Mouse (Mus musculus) splenic B cell, adult 2 months (primary cell): ENCODE results near the gene Ccdc124.

Source experiments
- DNase-seq: peaks from one replicate; pipeline ENCODE4 v3.0.0-alpha.2; 2011; ENCODE audit warnings: low read depth, low spot score
- H3K27me3 ChIP-seq: 2 replicates; pipeline ENCODE4 v1.6.1; 2012; ENCODE audit warnings: mild to moderate bottlenecking, low read length, moderate library complexity, mixed read lengths; ENCODE audit not compliant: control insufficient read depth, poor library complexity, insufficient read depth, severe bottlenecking
- H3K36me3 ChIP-seq: 2 replicates; pipeline ENCODE4 v1.6.1; 2012; ENCODE audit warnings: mild to moderate bottlenecking, low read length, moderate library complexity, mixed read lengths; ENCODE audit not compliant: control insufficient read depth, poor library complexity, insufficient read depth, severe bottlenecking

Gene Ccdc124

DNA sequence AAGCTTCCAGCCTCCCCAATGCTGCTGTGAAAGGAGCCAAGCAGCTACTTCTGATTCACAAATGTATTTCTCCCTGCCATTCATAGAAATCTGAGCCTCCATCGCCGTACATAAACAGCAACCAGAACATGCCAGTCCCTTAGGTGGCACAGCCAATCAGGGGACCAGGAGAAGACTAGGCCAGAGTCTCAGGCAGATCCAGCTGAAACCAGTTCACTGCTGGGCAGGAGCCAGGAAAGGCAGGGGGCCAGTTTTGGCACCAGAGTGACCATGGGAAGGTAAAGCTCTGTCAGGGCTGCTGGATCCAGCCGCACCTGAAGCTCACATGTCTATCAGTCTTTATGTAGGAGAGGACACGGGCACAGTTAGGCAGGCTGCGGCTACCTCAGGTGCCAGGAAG, 16.9 kb upstream of the Ccdc124 start:
- DNase-seq: no peak

DNA sequence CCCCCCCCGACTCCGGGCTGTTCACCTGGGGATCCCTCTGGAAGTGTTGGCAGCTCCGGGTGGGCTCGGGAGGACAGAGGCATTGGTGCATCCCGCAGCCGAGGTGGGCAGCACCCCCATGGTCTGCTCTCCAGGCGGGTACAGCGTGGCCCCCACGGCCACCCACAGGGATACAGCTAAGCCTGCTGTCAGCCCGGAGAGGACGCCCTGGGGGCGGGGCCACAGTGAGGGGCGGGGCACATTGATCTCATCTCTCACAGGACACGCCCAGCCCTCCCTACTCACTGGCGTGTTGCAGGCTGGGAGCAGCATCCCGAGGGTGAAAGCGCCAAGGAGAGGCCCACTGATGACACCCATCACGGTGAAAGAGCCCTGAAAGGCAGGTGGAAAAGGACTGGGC, 13.9 kb upstream of the Ccdc124 start:
- H3K27me3 ChIP-seq: no peaks in the 10 kb centered on the region
- peak; percentile 45 for DNase-seq
- H3K36me3 ChIP-seq: no peaks in the 10 kb centered on the region

More for the DNA sequence above, 16.9 kb upstream of the Ccdc124 start:
- peaks cover 12% of the 10 kb centered on the region for H3K36me3 ChIP-seq
- no peaks in the 10 kb centered on the region for H3K27me3 ChIP-seq

DNA sequence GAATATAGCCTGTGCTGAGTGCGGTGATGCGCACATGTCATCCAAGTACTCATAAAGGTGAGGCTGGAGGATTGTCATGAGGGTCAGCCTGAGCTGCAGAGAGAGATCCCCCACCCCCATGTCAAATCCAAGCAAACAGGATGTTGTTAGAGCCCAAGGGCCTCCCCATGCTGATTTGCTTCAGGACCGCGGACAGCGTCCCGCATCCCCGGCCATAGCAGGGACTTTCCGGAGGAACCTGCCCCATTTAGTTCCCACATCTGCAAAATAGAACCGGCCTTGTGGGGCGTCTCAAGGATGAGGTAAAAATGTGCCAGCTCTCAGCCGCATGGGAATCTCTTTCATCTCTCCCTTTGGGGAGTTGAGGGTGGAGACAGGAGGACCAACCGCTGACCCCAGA, 11.9 kb upstream of the Ccdc124 start:
- no peaks in the 10 kb centered on the region for H3K36me3 ChIP-seq
- peak; percentile 85 for DNase-seq
- no peaks in the 10 kb centered on the region for H3K27me3 ChIP-seq

DNA sequence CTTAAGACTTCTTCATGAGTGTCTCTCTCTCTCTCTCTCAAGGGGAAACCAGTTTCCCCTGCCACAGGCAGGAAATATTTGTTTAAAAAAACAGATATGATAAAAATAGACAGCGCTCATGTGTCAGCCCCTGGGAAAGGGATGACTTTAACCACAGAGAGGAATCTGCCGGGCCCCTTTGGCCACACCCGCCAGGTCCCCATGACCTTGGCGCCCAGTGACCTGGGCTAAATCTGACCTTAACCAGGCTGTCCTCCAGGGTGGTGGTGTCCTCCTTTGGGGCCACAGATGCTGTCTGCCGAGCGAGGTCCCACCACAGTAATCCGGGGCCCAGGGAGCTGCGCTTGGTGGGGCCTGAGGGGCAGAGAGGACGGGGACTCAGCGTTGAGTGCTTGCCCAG, 10.9 kb upstream of the Ccdc124 start:
- Histone ChIP-seq H3K27me3 (no peaks in the 10 kb centered on the region), H3K36me3 (no peaks in the 10 kb centered on the region)
- no peak for DNase-seq

DNA sequence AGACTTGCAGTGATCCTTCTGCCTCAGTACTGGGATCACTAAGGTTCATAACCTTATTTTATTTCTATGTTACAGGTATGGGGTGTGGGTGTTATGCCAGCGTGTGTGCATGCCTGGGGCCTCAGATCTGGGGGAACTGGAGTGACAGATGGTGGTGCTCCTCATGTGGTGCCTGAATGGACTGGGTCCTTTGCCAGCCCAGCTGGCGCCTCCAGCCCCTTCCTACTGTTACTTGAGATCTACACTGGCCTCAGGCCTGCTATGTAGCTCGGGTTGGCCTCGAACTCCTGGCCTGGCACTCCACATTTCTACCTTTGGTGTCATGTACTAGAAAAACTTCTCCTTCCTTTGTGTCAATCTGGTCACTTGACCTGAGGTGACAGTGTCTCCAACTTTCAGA, 10.5 kb upstream of the Ccdc124 start:
- H3K36me3 ChIP-seq: no peaks in the 10 kb centered on the region
- H3K27me3 ChIP-seq: no peaks in the 10 kb centered on the region
- no peak for DNase-seq

DNA sequence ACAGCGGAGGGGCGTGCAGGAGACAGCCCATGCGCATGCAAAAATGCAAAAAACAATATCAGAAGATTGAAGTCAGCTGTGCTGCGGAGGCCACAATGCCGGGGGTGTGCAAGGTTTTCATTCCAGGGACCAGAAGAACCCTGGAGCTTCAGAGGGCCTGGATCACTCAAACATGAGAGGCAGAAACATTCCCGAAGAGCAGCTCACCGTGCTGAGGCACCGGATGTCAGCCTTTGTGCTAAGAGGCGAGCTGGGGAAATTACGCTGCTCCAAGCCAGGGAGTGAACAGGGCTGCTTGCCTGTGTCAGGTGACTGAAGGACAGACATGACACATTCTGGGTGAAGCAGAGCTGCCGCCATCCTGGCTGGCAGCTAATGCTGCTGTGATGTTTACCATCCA, 6.8 kb upstream of the Ccdc124 start:
- no peaks in the 10 kb centered on the region for H3K27me3 ChIP-seq
- no peak for DNase-seq
- no peaks in the 10 kb centered on the region for H3K36me3 ChIP-seq

DNA sequence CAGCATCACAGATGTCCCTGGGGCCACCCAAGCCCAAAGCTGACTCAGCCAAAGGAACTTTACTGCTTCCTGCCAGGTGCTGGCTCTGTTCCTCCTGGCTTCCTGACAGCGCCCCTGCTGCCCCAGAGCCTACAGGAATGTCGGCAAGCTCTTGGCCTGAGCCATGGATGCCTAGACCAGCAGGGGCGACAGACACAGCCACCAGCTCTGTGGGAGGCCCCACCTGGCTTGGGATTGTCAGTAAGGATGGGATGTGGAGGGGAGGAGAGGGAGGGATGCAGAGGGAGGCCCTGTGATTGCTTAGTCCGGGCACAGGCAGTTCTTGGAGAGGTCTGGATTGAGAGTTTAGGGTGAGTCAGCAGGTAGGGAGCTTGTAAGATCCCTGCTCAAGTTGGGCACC, 6.4 kb upstream of the Ccdc124 start:
- DNase-seq: no peak
- no peaks in the 10 kb centered on the region for H3K27me3 ChIP-seq
- no peaks in the 10 kb centered on the region for H3K36me3 ChIP-seq

DNA sequence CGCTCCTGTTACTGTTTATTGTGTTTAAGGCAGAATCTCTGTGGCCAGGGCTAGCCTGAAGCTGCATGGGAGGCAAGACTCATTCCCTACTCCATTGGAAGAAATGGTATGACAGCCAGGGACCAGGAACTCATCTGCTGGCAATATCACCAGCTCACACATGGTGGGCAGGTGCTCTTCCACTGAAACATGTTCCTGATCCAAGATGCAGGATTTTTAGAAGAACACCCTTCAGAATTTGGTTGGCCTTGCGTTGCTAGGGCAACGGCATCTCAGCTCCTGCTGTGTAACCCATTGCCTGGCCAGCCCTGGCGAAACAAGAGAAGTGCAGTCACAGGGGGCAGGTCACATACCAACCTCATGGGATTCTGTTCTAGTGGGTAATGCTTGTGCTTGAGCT, 5.8 kb upstream of the Ccdc124 start:
- Histone ChIP-seq H3K36me3 (no peaks in the 10 kb centered on the region), H3K27me3 (no peaks in the 10 kb centered on the region)
- DNase-seq: no peak

DNA sequence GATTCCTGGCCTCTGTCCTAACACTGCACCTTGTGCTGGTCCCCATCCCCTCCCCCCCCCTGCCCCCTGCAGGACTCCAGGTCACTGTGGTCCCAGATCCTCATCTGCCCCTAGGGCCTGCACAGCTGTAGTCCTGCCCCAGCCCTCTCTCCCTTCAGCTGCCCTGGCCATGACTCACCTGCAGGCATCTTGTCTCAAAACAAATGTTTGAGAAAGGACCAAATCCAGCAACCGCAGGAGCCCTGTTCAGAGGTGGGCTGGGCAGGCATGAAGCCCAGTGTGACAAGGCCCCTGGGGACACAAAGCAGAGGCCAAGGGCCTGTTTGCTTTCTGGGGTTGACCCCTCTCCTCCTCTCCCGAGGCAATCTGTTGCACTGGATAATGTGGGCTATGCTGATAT, 4.4 kb upstream of the Ccdc124 start:
- Histone ChIP-seq H3K27me3 (no peaks in the 10 kb centered on the region), H3K36me3 (no peaks in the 10 kb centered on the region)
- DNase-seq: no peak

DNA sequence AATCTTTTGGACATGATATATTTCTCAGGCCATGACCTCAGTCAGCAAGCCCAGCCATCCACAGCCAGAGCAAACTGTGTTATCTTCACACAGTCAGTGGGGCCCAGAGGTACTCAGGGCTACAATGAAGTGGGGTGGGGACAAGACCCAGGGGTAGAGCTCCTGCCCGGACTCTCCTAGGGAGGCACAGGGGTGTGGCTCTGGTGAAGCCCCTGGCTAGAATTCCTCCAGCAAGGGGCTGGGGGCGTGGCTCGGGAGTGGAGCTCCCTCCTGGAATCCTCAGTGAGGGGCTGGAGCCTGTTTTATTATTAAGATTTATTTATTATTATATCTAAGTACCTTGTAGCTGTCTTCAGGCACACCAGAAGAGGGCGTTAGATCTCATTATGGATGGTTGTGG, 2.6 kb upstream of the Ccdc124 start:
- no peak for DNase-seq
- Histone ChIP-seq H3K27me3 (no peaks in the 10 kb centered on the region), H3K36me3 (no peaks in the 10 kb centered on the region)

DNA sequence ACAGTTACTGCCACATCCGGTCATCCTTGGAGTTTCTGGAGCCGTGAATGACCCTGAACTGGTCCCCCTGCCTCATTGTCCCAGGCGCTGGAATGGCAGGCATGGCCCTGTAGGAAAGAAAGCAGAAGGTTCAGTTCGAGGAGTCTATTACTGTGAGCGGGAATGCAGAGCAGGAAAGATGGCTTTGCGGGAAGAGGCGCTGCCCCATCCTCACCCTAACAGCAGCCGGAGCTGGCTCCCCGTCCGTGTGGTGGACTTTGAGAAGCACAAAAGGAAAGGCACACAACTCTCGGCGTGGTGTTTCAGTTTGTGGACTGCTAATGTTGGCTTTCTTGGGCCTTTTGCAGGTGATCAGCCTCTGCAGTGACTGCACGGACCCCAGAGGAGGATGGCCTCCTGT, 706 bp upstream of the Ccdc124 start:
- no peaks in the 10 kb centered on the region for H3K27me3 ChIP-seq
- DNase-seq: no peak
- no peaks in the 10 kb centered on the region for H3K36me3 ChIP-seq

DNA sequence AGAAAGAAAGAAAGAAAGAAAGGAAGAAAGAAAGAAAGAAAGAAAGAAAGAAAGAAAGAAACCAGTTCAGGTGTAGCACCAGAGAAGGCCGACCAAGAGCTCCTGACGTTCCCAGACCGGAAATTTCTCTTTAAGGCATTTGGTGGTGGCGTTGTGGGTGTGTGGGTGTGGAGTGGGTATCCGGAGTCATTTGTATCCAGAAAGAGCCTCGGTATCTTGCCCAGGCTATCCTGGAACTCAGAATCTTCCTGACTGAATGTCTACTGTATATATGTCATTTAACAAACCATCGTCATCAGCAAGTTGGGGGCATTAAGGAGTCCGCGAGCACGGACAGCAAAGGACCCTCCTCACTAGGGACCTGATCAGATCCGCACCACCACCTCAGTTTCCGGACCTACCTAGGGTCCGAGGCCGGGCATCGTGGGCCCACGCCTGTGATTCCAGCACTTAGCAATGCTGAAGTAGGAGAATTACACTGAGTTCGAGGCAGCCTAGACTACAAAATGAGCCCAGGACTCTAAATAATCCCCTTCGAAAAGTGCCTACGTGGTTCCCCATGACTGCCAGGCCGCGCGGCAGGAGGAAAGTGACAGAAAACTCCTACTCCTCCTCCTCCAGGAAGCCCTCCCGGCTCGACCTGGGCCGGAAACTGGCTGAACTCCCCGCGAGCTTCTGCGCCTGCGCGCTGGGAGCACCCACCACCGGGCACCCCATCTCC, 932 bp downstream of the Ccdc124 start:
- DNase-seq: no peak
- H3K36me3 ChIP-seq: no peaks in the 10 kb centered on the region
- no peaks in the 10 kb centered on the region for H3K27me3 ChIP-seq

DNA sequence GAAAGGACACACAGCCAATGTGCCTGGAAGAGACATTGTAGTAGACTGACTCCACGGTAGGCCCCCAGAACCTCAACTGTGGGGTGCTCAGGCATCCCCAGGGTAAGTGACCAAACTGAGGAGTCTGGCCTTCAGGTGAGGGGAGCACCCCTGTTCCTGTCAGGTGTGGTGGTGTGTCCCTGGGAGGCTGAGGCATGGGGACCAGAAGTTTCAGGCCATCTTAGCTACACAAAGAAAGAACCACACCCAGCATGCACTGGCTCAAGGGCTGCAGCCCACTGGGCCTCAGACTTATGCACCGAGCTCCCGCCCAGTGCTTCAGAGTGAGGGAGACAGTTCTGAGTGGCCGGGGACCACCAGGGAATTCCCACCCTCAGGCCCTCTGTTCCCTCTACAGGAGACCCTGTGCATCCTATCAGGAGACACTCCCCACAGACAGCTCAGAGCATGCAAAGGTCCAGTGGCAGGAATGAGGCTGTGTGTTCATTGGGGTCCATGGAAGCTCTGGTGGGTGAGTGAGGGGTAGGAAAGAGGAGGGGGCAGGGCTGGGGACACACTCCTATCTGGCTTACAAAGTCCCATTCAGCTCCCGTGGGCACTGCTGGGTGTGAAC, 2.4 kb downstream of the Ccdc124 start:
- DNase-seq: no peak
- Histone ChIP-seq H3K36me3 (no peaks in the 10 kb centered on the region), H3K27me3 (no peaks in the 10 kb centered on the region)

DNA sequence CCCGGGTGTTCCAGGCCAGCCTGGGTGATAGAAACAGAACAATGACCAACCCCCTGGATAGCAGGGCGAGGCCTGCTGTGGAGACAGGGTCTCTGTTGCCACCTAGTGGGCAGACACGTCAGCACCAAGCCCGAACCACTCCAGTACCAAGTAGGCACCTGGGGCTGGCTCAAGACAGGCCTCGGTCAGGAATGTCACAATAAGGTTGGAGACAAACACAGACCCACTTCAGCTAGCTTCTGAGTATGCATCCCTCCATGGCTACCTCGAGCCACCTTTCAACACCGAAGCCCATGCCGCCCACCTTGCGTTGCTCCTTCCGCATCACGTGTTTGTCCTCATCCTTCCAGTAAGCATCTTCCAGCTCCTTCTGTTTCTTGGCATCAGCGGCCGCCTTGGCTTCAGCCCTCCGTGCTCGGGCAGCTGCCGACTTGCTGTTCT, 4.1 kb downstream of the Ccdc124 start:
- peak; percentile 91 for DNase-seq
- no peaks in the 10 kb centered on the region for H3K36me3 ChIP-seq
- H3K27me3 ChIP-seq: no peaks in the 10 kb centered on the region

DNA sequence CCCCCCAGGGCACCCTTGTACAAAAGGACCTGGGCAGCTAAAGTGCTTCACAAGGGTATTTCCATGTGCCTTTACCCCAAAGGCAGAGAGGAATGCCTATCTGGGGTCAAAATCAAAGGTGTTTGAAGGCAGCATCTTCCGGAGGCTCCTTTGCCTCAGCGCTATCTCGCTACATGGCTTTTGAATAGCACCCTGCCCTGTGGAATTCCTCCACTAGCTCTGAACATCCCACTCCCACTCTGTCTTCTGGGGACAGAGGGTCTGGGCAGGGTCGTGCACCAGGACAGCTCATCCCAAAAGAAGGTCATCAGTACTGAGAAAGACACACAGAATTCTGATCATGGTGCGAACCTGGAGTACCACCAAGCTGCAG, 4.5 kb downstream of the Ccdc124 start:
- no peak for DNase-seq
- H3K36me3 ChIP-seq: no peaks in the 10 kb centered on the region
- no peaks in the 10 kb centered on the region for H3K27me3 ChIP-seq
